Mouse (Mus musculus): ENCODE measurements around the gene Fastkd5.

DNA sequence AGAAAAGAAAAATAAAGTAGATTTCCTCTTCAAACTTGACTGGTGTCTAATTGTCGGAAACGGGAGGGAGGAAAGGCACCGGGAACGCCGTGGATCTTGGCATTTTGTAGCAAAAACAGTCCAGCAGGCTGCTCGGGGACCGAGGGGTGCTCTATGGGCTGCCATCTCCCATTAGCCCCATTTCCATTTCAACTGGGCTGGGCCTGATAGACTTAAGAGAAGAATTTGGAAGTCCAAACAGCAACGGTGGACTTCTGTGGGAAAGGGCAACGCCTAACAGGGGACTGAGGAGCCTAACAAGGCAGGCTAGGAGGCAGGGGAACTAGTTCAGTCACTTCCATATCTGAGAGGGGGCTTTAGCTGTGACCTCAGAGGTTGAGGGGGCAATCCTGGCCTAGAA lies 52.8 kb downstream of the Fastkd5 start:
- TF ChIP-seq POLR2A (IDR thresholded peaks at IDR 0.05; ENCODE audit: control insufficient read depth, extremely low read depth, insufficient read depth, low read length, poor library complexity) (no peak), CTCF (IDR thresholded peaks at IDR 0.05; ENCODE audit: borderline replicate concordance, control insufficient read depth, extremely low read depth, insufficient read depth, low read length, poor library complexity) (no peak)

All from thymus, adult 2 months (tissue).